In genomic region chr11:98061904-98062562, GRCm38 (mm10) we compare ENCODE assay signal across 9 mouse cellular contexts. TPM values are rescaled to one million over a fixed set of nuclear protein-coding genes. Genes with fewer than 3 reads are reported as not detected.
DNase-seq lines count a peak whose midpoint lies in the region.
"Had no signal": no experiment of that assay in that cellular context is flagged by ENCODE, and none has a peak within 500 bp of the region (broad histone marks: within the 10 kb centered on the region; RNA-seq: fewer than 3 reads in every experiment).

No protein-coding gene starts in this region.

- intact Hi-C loops in gastrocnemius, postnatal 36 days (cut with DNase I): loop anchor here (2.0 kb wide), 1 partner anchor 19 kb away; no protein-coding TSS in a partner anchor

- peak; percentile 60 for DNase-seq in gastrocnemius, postnatal 10 days
- no peak for DNase-seq in gastrocnemius, postnatal 36 days
- DNase-seq in ovary, postnatal 14 days (ENCODE audit: low spot score): peak; percentile 59
- no peak for DNase-seq in ovary, adult 18-20 months (ENCODE audit: low spot score)
- DNase-seq in adrenal gland, postnatal 25 days: peak; percentile 76
- peak; percentile 74 for DNase-seq in lung, postnatal 36 days
- DNase-seq in embryo, embryonic 10 days (ENCODE audit: low spot score): no peak
- DNase-seq in embryo, embryonic 11 days: no peak

RNA-seq across cellular contexts. Expression of gene Stac2, which starts 8.8 kb away (rescaled TPM):
- under 1 TPM; 0.26 to 0.36 TPM for total RNA-seq in gastrocnemius, postnatal 10 days (2021)
- total RNA-seq in gastrocnemius, postnatal 36 days (2021): under 1 TPM; 0.07 to 0.15 TPM
- total RNA-seq in adrenal gland, postnatal 25 days (2021): 1.9 and 2.2 TPM in 2 replicates
- total RNA-seq: hematopoietic stem cell, adult 5-6 weeks had no signal

RNA-seq across cellular contexts. Expression of gene Rpl19, which starts 35.5 kb away (rescaled TPM):
- total RNA-seq in gastrocnemius, postnatal 10 days (2021): 100 to 1,000 TPM; 848 to 925 TPM
- total RNA-seq in gastrocnemius, postnatal 36 days (2021): 100 to 1,000 TPM; 368 to 452 TPM
- total RNA-seq in adrenal gland, postnatal 25 days (2021): 1,136 and 1,344 TPM in 2 replicates

RNA-seq across cellular contexts. Expression of gene Cacnb1, which starts 39.2 kb away (rescaled TPM):
- total RNA-seq in gastrocnemius, postnatal 10 days (2021): 100 to 1,000 TPM; 313 to 347 TPM
- total RNA-seq in gastrocnemius, postnatal 36 days (2021): 100 to 1,000 TPM; 215 to 243 TPM
- 7.4 and 10.4 TPM in 2 replicates for total RNA-seq in adrenal gland, postnatal 25 days (2021)

Comparison
In these comparisons a context has a peak if more than half of its experiments do, and no peak if none do; other contexts are left out.
1. DNase-seq: peak in gastrocnemius, postnatal 10 days (single experiment), ovary, postnatal 14 days (single experiment), adrenal gland, postnatal 25 days (single experiment) and lung, postnatal 36 days (single experiment); none in gastrocnemius, postnatal 36 days (0 of 2), ovary, adult 18-20 months (single experiment), embryo, embryonic 10 days (single experiment) and embryo, embryonic 11 days (single experiment).
2. RNA of gene Cacnb1, which starts 39.2 kb away (total RNA-seq): 313 to 347 TPM in gastrocnemius, postnatal 10 days and 215 to 243 TPM in gastrocnemius, postnatal 36 days; 7.4 to 10.4 TPM in adrenal gland, postnatal 25 days; every median in the first group is over 10 times any median in the second.